10 mouse cellular contexts compared by ENCODE assay signal in genomic region chr13:8888603-8889002, GRCm38 (mm10). TPM values are rescaled to one million over a fixed set of nuclear protein-coding genes. Genes with fewer than 3 reads are reported as not detected.
DNase-seq lines count a peak whose midpoint lies in the region; ATAC-seq lines count a peak whose summit lies in the region.
"Had no signal": no experiment of that assay in that cellular context is flagged by ENCODE, and none has a peak within 500 bp of the region (broad histone marks: within the 10 kb centered on the region; RNA-seq: fewer than 3 reads in every experiment).

No protein-coding gene starts in this region.

- no peak overlapping the region for H3K27ac ChIP-seq in forebrain, embryonic 14.5 days (ENCODE audit: low read depth, low read length)
- no peak overlapping the region for H3K27ac ChIP-seq in forebrain, embryonic 11.5 days (ENCODE audit: low read depth, low read length)
- no peak overlapping the region for H3K27ac ChIP-seq in heart, embryonic 11.5 days (ENCODE audit: low read depth, low read length)

- peaks cover 2% of the 10 kb centered on the region; the same call in 1 of the 2 replicates for H3K4me1 ChIP-seq in forebrain, embryonic 14.5 days (ENCODE audit: control insufficient read depth, insufficient read depth, low read length)
- H3K4me1 ChIP-seq in forebrain, embryonic 11.5 days (replicated peaks; ENCODE audit: control insufficient read depth, insufficient read depth, low read length) = no peaks in the 10 kb centered on the region
- peaks cover 38% of the 10 kb centered on the region for H3K4me1 ChIP-seq in megakaryocyte, embryonic 14.5 days
- H3K4me1 ChIP-seq in heart, embryonic 11.5 days (ENCODE audit: control insufficient read depth, insufficient read depth, low read length) = no peaks in the 10 kb centered on the region

- H3K4me2 ChIP-seq in forebrain, embryonic 14.5 days (ENCODE audit: low read length) = no peak overlapping the region
- H3K4me2 ChIP-seq in forebrain, embryonic 11.5 days (ENCODE audit: low read depth, low read length, severe bottlenecking) = no peak overlapping the region
- no peak overlapping the region for H3K4me2 ChIP-seq in heart, embryonic 11.5 days

- peaks cover 23% of the 10 kb centered on the region for H3K36me3 ChIP-seq in forebrain, embryonic 14.5 days (ENCODE audit: control insufficient read depth, insufficient read depth, low read length)
- H3K36me3 ChIP-seq in forebrain, embryonic 11.5 days (ENCODE audit: control insufficient read depth, insufficient read depth, low read length) = peaks cover 6% of the 10 kb centered on the region
- H3K36me3 ChIP-seq in megakaryocyte, embryonic 14.5 days (replicated peaks; ENCODE audit: low read length) = peaks cover 41% of the 10 kb centered on the region
- peaks cover 8% of the 10 kb centered on the region for H3K36me3 ChIP-seq in heart, embryonic 11.5 days (ENCODE audit: control insufficient read depth, insufficient read depth, low read length)

- no peaks in the 10 kb centered on the region for H3K27me3 ChIP-seq in forebrain, embryonic 14.5 days (replicated peaks; ENCODE audit: control insufficient read depth, insufficient read depth, low read length)
- no peaks in the 10 kb centered on the region for H3K27me3 ChIP-seq in forebrain, embryonic 11.5 days (ENCODE audit: control insufficient read depth, insufficient read depth, low read length)
- H3K27me3 ChIP-seq in megakaryocyte, embryonic 14.5 days (replicated peaks) = no peaks in the 10 kb centered on the region
- H3K27me3 ChIP-seq in heart, embryonic 11.5 days (ENCODE audit: control insufficient read depth, insufficient read depth, low read length) = no peaks in the 10 kb centered on the region

- DNase-seq in forebrain, embryonic 14.5 days (ENCODE audit: low spot score) = peak; percentile 16
- DNase-seq in forebrain, embryonic 11.5 days (ENCODE audit: low spot score) = no peak
- DNase-seq in c-Kit-negative CD71-positive TER-119-positive erythroid progenitor cells, embryonic 14.5 days (ENCODE audit: low read depth, low spot score) = peak; percentile 54
- peak; percentile 15 to 18 for DNase-seq in spleen, postnatal 36 days (ENCODE audit: low spot score in 2 of 2)
- DNase-seq in urinary bladder, adult 2 months (ENCODE audit: low spot score) = no peak

- ATAC-seq in forebrain, embryonic 14.5 days = no peak
- ATAC-seq in forebrain, embryonic 11.5 days (replicated peaks; ENCODE audit: low FRiP score) = no peak
- ATAC-seq in megakaryocyte, adult 5-6 weeks (ENCODE audit: poor library complexity, severe bottlenecking) = no peak
- no peak for ATAC-seq in heart, embryonic 11.5 days (replicated peaks; ENCODE audit: insufficient number of reproducible peaks, low FRiP score, low TSS enrichment)

- H3K9ac ChIP-seq in forebrain, embryonic 14.5 days (ENCODE audit: low read length) = no peak overlapping the region
- H3K9ac ChIP-seq in forebrain, embryonic 11.5 days (ENCODE audit: low read length) = no peak overlapping the region
- H3K9ac ChIP-seq in heart, embryonic 11.5 days (ENCODE audit: low read depth, low read length) = no peak overlapping the region

- 100% methylated on average over 1 of the region's 1 CpGs for WGBS in forebrain, embryonic 14.5 days
- WGBS in forebrain, embryonic 11.5 days = 98% methylated on average over 1 of the region's 1 CpGs
- 91% methylated on average over 1 of the region's 1 CpGs for WGBS in heart, embryonic 11.5 days (ENCODE audit: insufficient replicate concordance)

- no peak overlapping the region for H3K4me3 ChIP-seq in forebrain, embryonic 14.5 days (ENCODE audit: low read depth, low read length)
- H3K4me3 ChIP-seq in forebrain, embryonic 11.5 days (ENCODE audit: low read depth, low read length) = no peak overlapping the region
- peak overlapping the region; percentile 81 for H3K4me3 ChIP-seq in megakaryocyte, embryonic 14.5 days (replicated peaks)
- no peak overlapping the region for H3K4me3 ChIP-seq in heart, embryonic 11.5 days (ENCODE audit: low read depth, low read length)
- H3K4me3 ChIP-seq: erythroblast, embryonic 14.5 days had no signal

- no peaks in the 10 kb centered on the region for H3K9me3 ChIP-seq in forebrain, embryonic 14.5 days (replicated peaks; ENCODE audit: control insufficient read depth, low read length)
- H3K9me3 ChIP-seq in forebrain, embryonic 11.5 days (ENCODE audit: control insufficient read depth, low read length) = no peaks in the 10 kb centered on the region
- H3K9me3 ChIP-seq in megakaryocyte, embryonic 14.5 days = no peaks in the 10 kb centered on the region
- no peaks in the 10 kb centered on the region for H3K9me3 ChIP-seq in heart, embryonic 11.5 days (replicated peaks; ENCODE audit: control insufficient read depth, low read length)

RNA-seq across cellular contexts. Expression of gene Idi1, which starts 3.3 kb away (rescaled TPM):
- polyA plus RNA-seq in forebrain, embryonic 14.5 days (2014; fragmentation: Nextera tagmentation; extraction: Ambion mirVana) = 85.6 and 85.9 TPM in 2 replicates
- 162 and 168 TPM in 2 replicates for polyA plus RNA-seq in forebrain, embryonic 11.5 days (2014; fragmentation: Nextera tagmentation; extraction: Ambion mirVana)
- 5.3 and 21.0 TPM in 2 replicates for polyA plus RNA-seq in megakaryocyte, embryonic 14.5 days (2012; ENCODE audit: insufficient read depth, low replicate concordance)
- total RNA-seq in megakaryocyte, adult 5-6 weeks (2015) = 26.1 and 30.5 TPM in 2 replicates
- 26.5 and 32.9 TPM in 2 replicates for total RNA-seq in megakaryocyte, adult 5-6 weeks (2017)
- 65.1 and 76.7 TPM in 2 replicates for polyA plus RNA-seq in heart, embryonic 11.5 days (2014; fragmentation: Nextera tagmentation; extraction: Ambion mirVana)
- polyA plus RNA-seq in urinary bladder, adult 2 months (2012; rRNA removed) = 20.1 and 31.3 TPM in 2 replicates

RNA-seq across cellular contexts. Expression of gene Wdr37, which starts 16.9 kb away (rescaled TPM):
- polyA plus RNA-seq in forebrain, embryonic 14.5 days (2014; fragmentation: Nextera tagmentation; extraction: Ambion mirVana) = 49.3 and 52.2 TPM in 2 replicates
- polyA plus RNA-seq in forebrain, embryonic 11.5 days (2014; fragmentation: Nextera tagmentation; extraction: Ambion mirVana) = 43.0 and 43.5 TPM in 2 replicates
- 2.1 and 4.7 TPM in 2 replicates for polyA plus RNA-seq in megakaryocyte, embryonic 14.5 days (2012; ENCODE audit: insufficient read depth, low replicate concordance)
- total RNA-seq in megakaryocyte, adult 5-6 weeks (2015) = 40.7 and 43.1 TPM in 2 replicates
- 37.2 and 53.1 TPM in 2 replicates for total RNA-seq in megakaryocyte, adult 5-6 weeks (2017)
- polyA plus RNA-seq in heart, embryonic 11.5 days (2014; fragmentation: Nextera tagmentation; extraction: Ambion mirVana) = 19.6 and 25.5 TPM in 2 replicates
- 12.3 and 12.4 TPM in 2 replicates for polyA plus RNA-seq in urinary bladder, adult 2 months (2012; rRNA removed)

RNA-seq across cellular contexts. Expression of gene Gm9745, which starts 59.4 kb away (rescaled TPM):
- not detected in 2 replicates for polyA plus RNA-seq in forebrain, embryonic 14.5 days (2014; fragmentation: Nextera tagmentation; extraction: Ambion mirVana)
- polyA plus RNA-seq in forebrain, embryonic 11.5 days (2014; fragmentation: Nextera tagmentation; extraction: Ambion mirVana) = not detected in 2 replicates
- not detected in 2 replicates for polyA plus RNA-seq in megakaryocyte, embryonic 14.5 days (2012; ENCODE audit: insufficient read depth, low replicate concordance)
- not detected in 2 replicates for total RNA-seq in megakaryocyte, adult 5-6 weeks (2015)
- not detected in 2 replicates for total RNA-seq in megakaryocyte, adult 5-6 weeks (2017)
- polyA plus RNA-seq in heart, embryonic 11.5 days (2014; fragmentation: Nextera tagmentation; extraction: Ambion mirVana) = not detected in 2 replicates
- polyA plus RNA-seq in urinary bladder, adult 2 months (2012; rRNA removed) = not detected in 2 replicates
- polyA plus RNA-seq: erythroblast, embryonic 14.5 days; stomach, embryonic 16.5 days had no signal

Comparison
In these comparisons a context has a peak if more than half of its experiments do, and no peak if none do; other contexts are left out.
1. DNase-seq: peak in forebrain, embryonic 14.5 days (single experiment), c-Kit-negative CD71-positive TER-119-positive erythroid progenitor cells, embryonic 14.5 days (single experiment) and spleen, postnatal 36 days (2 of 2); none in forebrain, embryonic 11.5 days (single experiment) and urinary bladder, adult 2 months (single experiment).